27 mouse cellular contexts compared by ENCODE assay signal in genomic region chr2:162887121-162887520, GRCm38 (mm10). TPM values are rescaled to one million over a fixed set of nuclear protein-coding genes. Genes with fewer than 3 reads are reported as not detected.
"Had no signal": no experiment of that assay in that cellular context is flagged by ENCODE, and none has a peak within 500 bp of the region (broad histone marks: within the 10 kb centered on the region; RNA-seq: fewer than 3 reads in every experiment).

No protein-coding gene starts in this region.

- H3K36me3 ChIP-seq: embryonic facial prominence, embryonic 10.5 days; embryonic facial prominence, embryonic 12.5 days; embryonic facial prominence, embryonic 13.5 days; embryonic facial prominence, embryonic 15.5 days; forebrain, embryonic 10.5 days; forebrain, embryonic 12.5 days; forebrain, embryonic 15.5 days had no signal

- H3K4me1 ChIP-seq: embryonic facial prominence, embryonic 12.5 days; embryonic facial prominence, embryonic 15.5 days; forebrain, embryonic 13.5 days; forebrain, embryonic 15.5 days had no signal

- H3K4me3 ChIP-seq: embryonic facial prominence, embryonic 10.5 days; embryonic facial prominence, embryonic 12.5 days; embryonic facial prominence, embryonic 13.5 days; embryonic facial prominence, embryonic 15.5 days; erythroblast, embryonic 14.5 days; forebrain, embryonic 10.5 days; forebrain, embryonic 12.5 days; forebrain, embryonic 13.5 days; forebrain, embryonic 15.5 days; gastrocnemius, adult 2 months; heart, adult 2 months had no signal

- H3K9ac ChIP-seq: embryonic facial prominence, embryonic 12.5 days; embryonic facial prominence, embryonic 13.5 days; embryonic facial prominence, embryonic 15.5 days; forebrain, embryonic 12.5 days; forebrain, embryonic 13.5 days; forebrain, embryonic 15.5 days; forebrain, postnatal 0 days had no signal

- H3K27ac ChIP-seq: embryonic facial prominence, embryonic 10.5 days; embryonic facial prominence, embryonic 12.5 days; embryonic facial prominence, embryonic 13.5 days; embryonic facial prominence, embryonic 15.5 days; forebrain, embryonic 10.5 days; forebrain, embryonic 12.5 days; forebrain, embryonic 13.5 days; forebrain, embryonic 15.5 days; gastrocnemius, adult 2 months; heart, adult 2 months had no signal

- DNase-seq: cerebellum, adult 8-10 months; cerebellum, adult 9-10 months; cerebellum, adult 9-11 months; cerebellum, postnatal 10 days; cerebellum, postnatal 14 days; cerebellum, postnatal 25 days; cerebellum, postnatal 36 days; embryo, embryonic 11 days; forebrain, postnatal 0 days; gastrocnemius, adult 2 months; gastrocnemius, postnatal 10 days; gastrocnemius, postnatal 14 days; gastrocnemius, postnatal 25 days; gastrocnemius, postnatal 36 days; heart, adult 18-20 months; heart, adult 2 months had no signal

- H3K27me3 ChIP-seq: embryonic facial prominence, embryonic 12.5 days; embryonic facial prominence, embryonic 13.5 days; embryonic facial prominence, embryonic 15.5 days; forebrain, embryonic 12.5 days; forebrain, embryonic 13.5 days; forebrain, embryonic 15.5 days had no signal

- H3K4me2 ChIP-seq: embryonic facial prominence, embryonic 12.5 days; embryonic facial prominence, embryonic 13.5 days; embryonic facial prominence, embryonic 15.5 days; forebrain, embryonic 12.5 days; forebrain, embryonic 13.5 days; forebrain, embryonic 15.5 days had no signal

- ATAC-seq: forebrain, embryonic 13.5 days; forebrain, embryonic 14.5 days; forebrain, embryonic 15.5 days; forebrain, embryonic 16.5 days; forebrain, postnatal 0 days had no signal

- H3K9me3 ChIP-seq: embryonic facial prominence, embryonic 10.5 days; embryonic facial prominence, embryonic 12.5 days; embryonic facial prominence, embryonic 13.5 days; embryonic facial prominence, embryonic 15.5 days; forebrain, embryonic 10.5 days; forebrain, embryonic 12.5 days; forebrain, embryonic 13.5 days; forebrain, embryonic 15.5 days had no signal

RNA-seq across cellular contexts. Expression of gene L3mbtl1, which starts 56.2 kb away (rescaled TPM):
- polyA plus RNA-seq: erythroblast, embryonic 14.5 days had no signal
